Mouse (Mus musculus) bone marrow, adult 2 months (tissue): ENCODE data around the gene Tacc2.

Experiments
- CTCF ChIP-seq: fragments of 200-500 bp; IDR thresholded peaks from 2 replicates; pipeline ENCODE4 v1.5.1; 2011; ENCODE audit warnings: low read length, control low read depth; ENCODE audit not compliant: control insufficient read depth, insufficient read depth
- POLR2A ChIP-seq: fragments of 200-500 bp; IDR thresholded peaks from 2 replicates; pipeline ENCODE4 v1.6.1; 2011; ENCODE audit warnings: low read depth, mild to moderate bottlenecking, control low read depth, low read length, borderline replicate concordance; ENCODE audit not compliant: control insufficient read depth

- TF ChIP-seq CTCF (no peak), POLR2A (no peak)
Observed at GRCm38 (mm10) chr7:130726724-130727422, 149.6 kb downstream of the Tacc2 start.
